Mouse (Mus musculus): ENCODE measurements around the gene Commd1.

Commd1 gene

DNA sequence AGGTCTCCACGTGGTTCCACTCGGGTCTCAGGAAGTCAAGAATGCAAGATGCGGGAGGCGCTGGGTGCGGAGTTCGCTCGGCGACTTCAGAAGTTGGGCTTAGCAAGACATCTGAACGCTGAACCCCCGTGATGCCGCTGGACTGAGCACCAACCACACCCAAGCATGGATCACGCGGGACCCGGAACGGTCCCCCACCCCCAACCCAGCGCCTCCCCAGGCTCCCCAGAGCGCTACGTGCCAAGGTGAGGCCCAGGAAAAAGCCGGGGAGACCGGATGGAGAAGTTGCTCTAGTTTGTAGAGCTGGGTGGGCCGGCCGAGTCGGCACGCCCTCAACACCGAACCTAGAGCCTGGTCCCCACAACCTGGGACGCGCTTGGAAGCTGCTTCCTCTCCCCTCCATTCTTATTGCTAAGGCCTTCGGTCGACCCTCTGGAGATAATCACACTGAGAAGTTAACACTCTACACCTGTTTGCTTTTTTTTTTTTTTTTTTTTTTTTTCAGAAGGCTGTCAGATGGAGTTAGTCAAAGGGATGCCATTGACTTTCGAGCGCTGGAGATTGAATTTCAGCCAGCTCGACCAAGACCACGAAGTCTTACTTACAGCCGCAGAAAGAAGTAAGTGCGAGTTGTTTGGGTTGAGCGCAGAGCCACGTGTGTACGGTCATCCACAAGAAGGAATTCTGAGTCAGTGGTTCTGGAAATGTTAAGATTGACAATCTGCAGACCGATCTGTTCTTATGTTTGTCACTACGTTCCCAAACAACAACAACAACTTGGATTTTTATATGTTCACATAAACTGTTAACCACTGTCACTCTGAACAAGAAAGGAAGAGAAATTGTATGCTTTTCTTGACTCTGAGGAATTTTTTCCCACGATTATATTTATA lies 121.6 kb downstream of the Commd1 start, which contains the start of gene B3gnt2:
Gene B3gnt2, minus strand, starts transcription at position 627 of the 893 bp plus-strand sequence.
- in situ Hi-C loops (cut with MboI, MseI) = no loop called here

DNA sequence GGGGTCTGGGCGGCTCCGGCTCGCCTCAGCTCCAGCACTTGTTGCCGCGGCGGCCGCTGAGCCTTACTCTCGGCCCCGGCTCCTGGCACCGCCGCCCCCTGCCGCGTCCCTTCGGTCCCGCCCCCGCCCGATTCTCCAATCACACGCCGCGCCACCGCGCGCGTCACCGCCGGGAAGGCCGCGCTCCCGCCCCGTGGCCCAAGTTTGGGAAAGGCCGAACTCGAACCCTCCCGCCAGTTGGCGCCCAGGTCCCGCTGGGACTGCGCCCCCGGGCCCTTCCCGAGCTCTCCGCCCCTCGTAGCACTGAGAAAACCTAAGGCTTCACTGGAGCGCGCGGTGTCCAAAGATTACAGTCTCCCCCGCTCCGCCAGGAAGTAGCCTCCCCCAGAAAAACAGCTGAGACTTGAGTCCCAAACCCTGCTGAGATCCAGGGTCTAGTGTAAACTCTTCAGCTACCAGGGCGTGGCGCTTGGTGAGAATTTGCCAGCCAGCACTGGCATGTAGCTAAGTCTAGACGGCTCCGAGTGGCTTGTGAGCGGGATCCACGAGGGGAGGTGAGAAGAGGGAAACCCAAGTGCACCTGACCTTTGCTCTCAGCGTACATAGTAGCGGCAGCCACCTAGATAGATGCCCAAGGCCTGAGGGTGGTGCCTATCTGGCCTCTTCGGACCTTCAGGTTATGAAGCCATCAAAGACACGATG lies 122.4 kb downstream of the Commd1 start:
- in situ Hi-C loops (cut with MboI, MseI) = no loop called here

DNA sequence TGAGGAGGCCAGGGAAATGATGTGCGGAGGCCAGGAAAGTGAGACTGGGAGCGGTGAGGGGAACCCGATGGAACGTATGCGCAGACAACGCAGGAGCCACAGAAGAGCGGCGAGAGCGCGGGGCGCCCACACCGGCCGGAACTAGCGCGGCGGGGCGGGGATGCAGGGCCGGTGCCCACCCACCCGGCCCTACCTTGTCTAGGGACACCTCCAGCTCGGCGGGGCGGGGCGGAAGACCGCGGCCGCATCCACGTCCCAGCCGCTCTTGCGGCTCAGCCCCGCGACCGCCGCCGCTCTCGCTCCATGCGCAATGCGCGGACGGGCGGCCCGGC lies 122.9 kb downstream of the Commd1 start:
- in situ Hi-C loops (cut with MboI, MseI) = no loop called here

DNA sequence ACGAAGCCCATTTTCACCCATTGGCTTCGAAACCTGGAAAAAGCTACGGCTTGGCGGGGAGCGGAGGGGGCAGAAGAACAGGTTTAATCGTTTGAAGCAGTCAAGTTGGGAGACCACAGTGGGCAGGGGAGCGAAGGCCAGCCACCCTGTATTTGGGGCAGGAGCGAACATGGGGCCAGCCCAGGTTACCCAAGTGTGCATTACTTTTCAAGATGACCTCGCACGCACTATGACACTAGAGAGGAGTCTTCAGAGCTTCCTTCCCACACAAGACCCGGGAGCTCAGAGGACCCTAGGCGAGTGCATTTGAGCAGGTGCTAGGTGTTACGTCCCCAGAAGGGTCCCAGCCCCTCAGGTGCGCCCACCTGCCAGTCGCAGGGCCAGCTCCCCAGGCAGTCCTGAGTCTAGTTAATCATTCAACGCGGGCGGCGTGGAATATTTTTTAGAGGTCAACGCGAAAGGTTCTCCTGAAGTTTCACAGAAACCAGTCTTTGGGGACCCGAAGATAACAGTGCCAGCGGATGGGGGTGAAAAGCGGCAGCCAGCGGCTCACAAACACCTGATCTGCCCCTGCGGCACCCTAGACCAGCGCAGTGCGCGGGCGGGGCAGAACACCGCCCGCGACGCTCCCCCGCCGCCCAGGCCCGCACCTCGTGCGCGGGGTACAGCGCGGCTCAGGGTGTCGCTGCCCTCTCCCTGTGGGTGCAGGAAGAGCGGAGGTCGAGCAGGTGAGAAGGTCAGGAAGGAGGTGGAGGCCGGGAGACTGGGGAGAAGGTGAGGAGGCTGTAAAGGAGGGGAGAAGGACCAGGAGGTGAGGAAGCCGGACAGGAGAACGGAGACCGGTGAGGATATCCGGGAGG lies 123.5 kb downstream of the Commd1 start:
- in situ Hi-C loops (cut with MboI, MseI) = no loop called here

DNA sequence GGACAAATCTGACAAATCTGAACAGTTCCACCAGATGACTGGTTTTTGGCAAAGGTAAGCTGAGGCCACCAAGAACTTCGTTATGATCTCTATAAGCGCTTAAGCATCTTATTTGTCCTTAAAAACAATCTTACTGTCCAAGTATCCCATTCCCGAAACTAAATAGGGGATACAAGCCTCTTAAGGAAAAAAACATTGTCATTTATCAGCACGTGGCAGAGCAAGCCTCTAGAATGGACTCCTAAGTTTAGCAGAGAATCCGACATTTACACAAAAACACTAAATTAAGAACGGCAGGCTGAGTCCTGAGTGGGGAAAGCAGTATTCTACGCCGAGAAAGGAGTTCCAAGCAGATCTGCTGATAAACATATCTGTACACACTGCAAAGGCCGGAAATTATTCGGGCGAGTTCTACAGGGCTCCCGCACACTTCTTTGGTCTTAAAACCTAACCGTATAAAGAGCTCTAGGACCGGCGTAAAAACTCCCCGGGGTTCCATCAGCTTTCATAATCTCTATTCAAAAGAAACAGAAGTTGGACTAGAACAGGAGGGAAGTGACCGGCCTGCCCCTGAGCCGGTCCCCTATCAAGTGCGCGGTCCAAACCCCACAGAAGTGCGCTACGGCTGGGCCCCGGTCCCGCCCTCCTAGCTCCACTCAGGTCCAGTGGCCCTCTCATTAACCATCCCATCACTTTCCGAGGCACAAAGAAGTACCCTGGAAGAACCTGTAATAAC lies 124.3 kb downstream of the Commd1 start:
- in situ Hi-C loops (cut with MboI, MseI) = no loop called here

DNA sequence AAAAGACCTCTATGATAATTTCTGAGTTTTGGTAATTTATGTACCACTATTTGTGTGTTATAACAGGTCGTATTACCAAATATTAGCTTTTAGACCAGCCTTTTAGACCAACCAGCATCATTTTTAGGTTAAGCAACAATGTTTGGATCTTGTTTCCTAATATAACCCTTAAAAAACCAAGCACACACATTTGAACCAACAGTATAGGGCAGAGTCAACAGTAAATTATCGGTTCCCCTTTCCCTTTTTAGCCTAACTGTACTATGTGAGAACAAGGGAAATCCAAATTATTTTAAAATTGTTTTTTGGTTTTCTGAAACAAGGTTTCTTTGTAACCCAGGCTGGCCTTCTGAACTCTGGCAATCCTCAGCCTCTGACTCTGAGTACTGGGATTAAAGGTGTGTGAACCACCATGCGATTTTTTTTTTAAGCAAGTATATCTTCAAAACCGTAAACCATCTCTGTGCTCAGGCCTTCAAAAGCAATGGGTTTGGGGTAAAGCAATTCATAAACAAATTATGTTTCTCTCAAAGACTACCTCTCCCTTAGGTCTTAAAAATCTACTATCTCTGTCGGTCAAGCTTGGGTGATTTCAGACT lies 125.0 kb downstream of the Commd1 start:
- in situ Hi-C loops (cut with MboI, MseI) = no loop called here

DNA sequence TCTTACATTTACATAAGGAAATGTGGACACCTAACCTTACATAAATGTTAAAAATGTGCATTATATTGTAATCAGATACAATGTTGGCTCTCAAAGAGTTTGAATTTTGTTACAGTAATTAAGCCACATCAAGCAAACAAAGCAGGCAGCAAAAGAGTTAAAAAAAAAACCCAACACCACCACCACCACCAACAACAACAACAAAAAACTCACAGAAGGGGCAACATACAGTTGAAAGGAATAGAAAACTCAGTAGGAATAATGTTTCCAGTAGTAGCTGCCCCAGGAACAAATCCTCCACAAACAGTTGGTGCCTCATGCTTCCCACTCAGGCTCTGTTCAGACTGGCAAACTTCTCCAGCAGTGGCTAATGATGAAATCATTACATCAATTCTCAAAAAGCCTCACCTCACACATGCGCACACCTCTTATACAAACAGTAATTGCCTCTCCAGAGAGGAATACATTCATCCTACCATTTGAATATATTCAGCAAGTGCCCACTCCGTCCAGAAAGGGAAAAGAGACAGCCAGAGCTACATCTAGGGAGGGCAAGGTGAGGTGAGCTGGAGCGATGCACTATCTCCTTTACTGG lies 125.7 kb downstream of the Commd1 start:
- in situ Hi-C loops (cut with MboI, MseI) = no loop called here

DNA sequence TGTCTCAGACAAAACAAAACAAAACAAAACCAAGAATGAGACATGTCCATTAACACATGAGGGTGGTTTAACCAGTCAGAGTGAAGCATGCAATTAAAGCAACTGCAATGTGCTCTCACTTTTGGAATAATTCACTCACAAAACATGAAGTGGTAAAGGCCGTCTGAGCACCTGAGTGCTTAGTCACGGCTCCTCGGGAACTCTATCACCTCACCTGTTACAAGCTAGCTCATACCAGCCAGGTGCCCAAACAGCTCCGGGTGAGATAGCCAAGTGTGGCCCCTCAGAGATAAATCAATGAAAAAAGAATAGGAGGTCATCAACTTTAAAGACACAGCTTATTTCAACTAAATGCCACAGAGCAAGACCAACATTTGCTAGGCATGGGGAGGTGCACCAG lies 127.6 kb downstream of the Commd1 start:
- in situ Hi-C loops (cut with MboI, MseI) = loop anchor here (5.0 kb wide), 3 partner anchors 37 to 857 kb away; no protein-coding TSS in a partner anchor

DNA sequence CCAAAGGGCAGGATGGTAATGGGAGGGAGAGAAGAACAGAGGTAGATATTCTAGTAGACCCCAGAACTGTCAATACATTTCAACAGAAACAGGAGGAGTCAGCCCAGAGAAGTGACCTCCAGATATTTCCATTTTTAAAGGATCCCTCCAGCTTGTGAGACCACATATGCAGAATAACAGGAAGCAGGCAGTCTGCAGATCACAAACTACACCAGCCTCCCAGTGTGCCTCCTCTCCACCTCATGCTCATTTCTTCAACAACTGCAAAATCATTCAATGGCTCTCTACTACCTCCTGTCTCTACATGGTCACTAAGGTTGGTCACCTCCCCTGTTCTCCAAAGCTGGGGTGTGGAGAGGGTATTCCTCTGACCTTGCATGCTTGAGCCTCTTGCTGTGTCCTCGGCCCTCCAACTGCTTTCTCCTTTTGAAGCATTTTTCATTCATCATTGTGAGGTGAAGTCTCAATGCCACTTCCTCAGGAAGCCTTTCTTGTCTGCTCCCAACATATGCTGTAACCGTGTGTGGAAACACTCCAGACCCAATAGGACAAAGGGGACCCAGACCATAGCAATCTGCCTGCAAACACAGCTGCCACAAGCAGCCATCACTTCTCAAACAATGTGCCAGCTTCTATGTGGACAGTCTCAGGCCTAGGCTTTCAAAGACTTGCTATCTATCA lies 128.6 kb downstream of the Commd1 start:
- in situ Hi-C loops (cut with MboI, MseI) = loop anchor here (5.0 kb wide), 3 partner anchors 36 to 856 kb away; no protein-coding TSS in a partner anchor

DNA sequence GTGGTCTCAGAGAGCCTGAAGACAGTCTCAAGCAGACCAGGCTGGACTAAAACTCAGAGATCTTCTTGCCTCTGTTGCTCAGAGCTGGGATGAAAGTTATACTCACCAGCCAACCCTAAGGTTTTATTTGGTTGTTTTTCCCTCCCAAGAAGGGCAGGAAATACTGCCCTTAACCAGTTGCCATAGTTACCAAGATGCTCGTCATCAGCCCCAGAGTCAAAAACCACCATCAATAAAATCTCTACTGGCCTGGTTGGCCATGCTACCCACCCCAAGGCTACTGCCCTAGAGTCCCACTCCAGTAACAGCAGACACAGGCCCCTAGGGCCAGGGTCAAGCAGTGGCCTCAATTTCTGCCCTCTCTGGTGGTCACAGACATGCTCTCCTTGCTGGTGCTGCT lies 129.7 kb downstream of the Commd1 start:
- in situ Hi-C loops (cut with MboI, MseI) = loop anchor here (5.0 kb wide), 3 partner anchors 35 to 855 kb away; no protein-coding TSS in a partner anchor

DNA sequence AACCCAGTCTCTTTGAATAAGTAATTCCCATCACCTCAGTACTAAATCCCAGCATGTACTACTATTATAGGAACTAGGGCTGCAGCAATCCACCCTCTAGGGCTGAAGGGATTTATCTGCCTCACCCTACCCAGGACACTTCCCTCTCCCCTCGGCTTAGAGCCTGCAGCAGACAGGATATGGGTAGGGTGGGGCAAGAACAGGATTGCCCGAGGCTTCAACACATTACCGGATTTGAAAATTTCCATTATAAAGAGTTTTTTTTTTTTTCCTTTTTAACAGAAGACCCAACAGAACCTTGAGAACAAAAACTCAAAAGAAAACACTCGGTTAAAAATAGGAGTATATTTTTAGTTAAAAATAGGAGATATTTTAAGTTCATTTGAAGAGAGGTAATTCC lies 130.8 kb downstream of the Commd1 start:
- in situ Hi-C loops (cut with MboI, MseI) = loop anchor here (5.0 kb wide), 3 partner anchors 34 to 854 kb away; no protein-coding TSS in a partner anchor

DNA sequence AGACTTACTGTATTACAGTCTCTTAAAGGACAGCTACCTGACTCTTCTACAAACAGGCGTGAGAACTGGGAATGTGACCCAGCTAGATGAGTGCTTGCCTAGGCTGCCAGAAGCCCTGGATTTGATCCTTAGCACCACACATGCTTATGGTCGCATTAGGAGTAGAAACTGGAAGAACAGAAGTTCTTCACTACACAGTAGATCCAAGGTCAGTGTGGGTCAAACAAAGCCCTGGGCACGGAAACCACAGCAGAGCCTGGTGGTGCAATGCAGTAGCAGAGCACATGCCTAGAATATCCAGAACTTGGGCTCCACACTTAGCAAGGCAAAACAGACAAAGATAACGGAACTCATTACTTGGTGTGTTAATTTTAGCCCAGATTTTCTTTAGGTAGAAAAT lies 132.1 kb downstream of the Commd1 start:
- in situ Hi-C loops (cut with MboI, MseI) = loop anchor here (5.0 kb wide), 3 partner anchors 33 to 853 kb away; no protein-coding TSS in a partner anchor

DNA sequence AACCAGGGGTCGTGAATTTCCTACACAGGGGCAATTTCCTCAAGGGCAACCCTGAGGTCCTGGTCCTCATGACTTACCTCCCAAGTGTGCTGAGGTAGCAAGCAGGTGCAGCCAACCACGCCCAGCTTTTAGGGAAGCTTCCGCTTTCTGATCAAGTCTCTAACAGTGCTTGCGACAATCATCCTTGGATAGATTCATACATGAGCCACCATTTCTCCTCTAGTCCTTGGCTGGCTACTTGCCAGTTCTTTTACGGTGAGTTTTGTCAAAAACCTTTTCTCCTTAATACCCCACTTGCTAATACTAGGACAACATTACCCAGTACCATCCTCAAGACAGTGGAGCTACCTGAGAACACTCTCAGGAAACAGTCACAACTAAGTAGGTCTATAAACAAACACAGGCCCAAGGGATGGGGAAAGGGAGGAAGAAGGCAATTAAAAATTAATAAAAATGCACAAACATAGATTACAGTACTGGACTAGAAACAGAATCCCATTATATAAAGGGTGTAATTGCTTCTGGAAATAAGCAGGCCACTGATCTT lies 133.5 kb downstream of the Commd1 start:
- in situ Hi-C loops (cut with MboI, MseI) = no loop called here

DNA sequence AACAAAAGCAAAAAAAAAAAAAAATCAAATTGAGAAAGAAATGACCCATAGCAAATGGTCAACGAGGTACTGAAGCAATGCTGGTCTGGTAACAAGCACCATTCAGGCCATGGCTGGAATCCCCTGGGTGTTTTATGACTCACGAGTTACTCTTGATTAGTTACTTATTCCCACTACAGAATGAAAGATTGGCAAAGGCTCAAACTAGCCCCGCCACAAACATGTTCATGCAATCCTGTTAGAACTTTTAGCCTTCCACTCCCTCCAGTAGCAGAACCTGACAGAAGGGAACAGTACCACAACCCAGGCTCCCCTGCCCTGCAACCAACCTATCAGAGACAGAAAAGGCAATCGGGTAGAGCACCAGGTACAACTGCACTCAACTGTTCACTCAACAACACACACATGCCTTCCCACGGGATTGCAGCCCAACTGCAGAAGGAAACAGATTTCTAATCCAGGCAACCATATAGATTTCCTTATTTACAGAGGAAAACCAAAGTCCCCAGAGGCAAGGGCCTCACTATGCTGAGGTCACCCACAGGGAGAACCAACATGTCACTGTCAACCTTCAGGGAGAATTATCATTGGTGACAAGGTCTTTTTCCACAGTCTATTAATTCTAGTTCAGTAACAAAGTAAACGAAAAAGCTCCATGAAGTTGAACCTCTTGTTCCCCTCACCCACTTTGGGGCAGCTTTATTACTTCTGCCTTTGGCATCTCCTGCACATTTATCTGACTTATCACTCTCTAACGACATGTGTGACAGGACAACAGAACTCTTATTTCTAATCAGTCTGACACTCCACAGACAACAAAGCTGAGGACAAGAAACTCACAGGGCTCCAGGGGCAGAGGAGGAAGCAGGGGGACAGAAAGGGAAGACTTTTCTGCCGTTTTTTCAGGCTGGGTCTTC lies 134.2 kb downstream of the Commd1 start:
- in situ Hi-C loops (cut with MboI, MseI) = no loop called here

DNA sequence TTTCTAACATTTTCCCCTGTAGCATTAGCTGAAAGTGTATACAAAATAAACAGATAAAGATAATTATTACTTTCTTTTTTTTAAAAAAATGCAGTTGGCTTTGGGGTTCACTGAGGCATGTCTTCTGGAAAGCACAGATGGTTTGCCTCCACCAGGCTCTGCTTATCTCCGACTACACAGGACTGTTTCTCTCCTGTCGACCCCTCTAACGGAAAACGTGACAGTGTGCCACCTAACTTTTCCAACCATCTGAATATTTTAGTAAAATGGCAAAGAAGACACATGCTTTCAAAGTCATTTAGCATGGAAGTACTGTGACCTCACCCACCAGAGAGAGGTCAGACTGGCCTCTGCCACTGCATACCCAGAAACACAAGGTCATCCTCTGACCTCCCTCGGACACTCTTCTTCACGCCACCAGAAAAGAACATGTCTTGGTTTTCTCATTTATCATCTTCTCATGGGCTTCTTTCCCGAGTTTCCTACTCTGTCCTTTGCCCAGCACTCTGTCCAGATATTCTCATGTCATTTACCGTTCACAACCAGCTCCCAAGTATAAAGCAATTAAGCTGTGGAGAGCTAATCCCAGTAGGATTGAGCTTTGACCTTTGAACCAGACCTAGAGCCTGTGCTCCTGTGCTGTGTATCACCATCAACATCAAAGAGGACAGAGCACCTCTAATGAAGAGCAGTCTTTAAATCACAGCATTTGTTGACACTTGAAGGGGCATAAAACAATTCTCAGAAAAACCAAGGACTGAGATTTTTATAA lies 135.0 kb downstream of the Commd1 start:
- in situ Hi-C loops (cut with MboI, MseI) = no loop called here

Data from T-helper 1 cell (primary cell).